Mouse (Mus musculus): ENCODE data around the gene Fbxo5. TPM values are rescaled to one million over a fixed set of nuclear protein-coding genes. Genes with fewer than 3 reads are reported as not detected.
A peak's percentile ranks its signal among the peaks of the same experiment; 100 is the strongest.

Gene Fbxo5
- polyA plus RNA-seq (2014; fragmentation: Nextera tagmentation; extraction: Ambion mirVana) = 94.5 and 110 TPM in 2 replicates

GRCm38 (mm10) chr10:5805243-5805730 is at the start of gene Fbxo5:
TSS of gene Fbxo5 (minus strand) at chr10:5805600.
- under 1% methylated on average over 42 of the region's 42 CpGs for WGBS
- Histone ChIP-seq H3K27ac (replicated peaks; ENCODE audit: low read depth, low read length) (peak within 1 kb of the TSS; percentile 79), H3K9ac (replicated peaks; ENCODE audit: low read length) (peak within 1 kb of the TSS; percentile 82), H3K9me3 (replicated peaks; ENCODE audit: control insufficient read depth, low read length) (no peaks in the 10 kb centered on the region), H3K27me3 (ENCODE audit: control insufficient read depth, insufficient read depth, low read length) (no peaks in the 10 kb centered on the region), H3K4me1 (ENCODE audit: control insufficient read depth, insufficient read depth, low read length) (no peaks in the 10 kb centered on the region), H3K36me3 (replicated peaks; ENCODE audit: control insufficient read depth, insufficient read depth, low read depth, low read length) (peaks cover 1% of the 10 kb centered on the region), H3K4me3 (ENCODE audit: low read depth, low read length) (peak within 1 kb of the TSS; percentile 75), H3K4me2 (ENCODE audit: low read depth, low read length) (peak within 1 kb of the TSS; percentile 48)
- peak; percentile 99 for DNase-seq (ENCODE audit: low spot score)
- peak; percentile 95 for ATAC-seq (replicated peaks; ENCODE audit: insufficient number of reproducible peaks, low FRiP score, low TSS enrichment, low read depth)

DNA sequence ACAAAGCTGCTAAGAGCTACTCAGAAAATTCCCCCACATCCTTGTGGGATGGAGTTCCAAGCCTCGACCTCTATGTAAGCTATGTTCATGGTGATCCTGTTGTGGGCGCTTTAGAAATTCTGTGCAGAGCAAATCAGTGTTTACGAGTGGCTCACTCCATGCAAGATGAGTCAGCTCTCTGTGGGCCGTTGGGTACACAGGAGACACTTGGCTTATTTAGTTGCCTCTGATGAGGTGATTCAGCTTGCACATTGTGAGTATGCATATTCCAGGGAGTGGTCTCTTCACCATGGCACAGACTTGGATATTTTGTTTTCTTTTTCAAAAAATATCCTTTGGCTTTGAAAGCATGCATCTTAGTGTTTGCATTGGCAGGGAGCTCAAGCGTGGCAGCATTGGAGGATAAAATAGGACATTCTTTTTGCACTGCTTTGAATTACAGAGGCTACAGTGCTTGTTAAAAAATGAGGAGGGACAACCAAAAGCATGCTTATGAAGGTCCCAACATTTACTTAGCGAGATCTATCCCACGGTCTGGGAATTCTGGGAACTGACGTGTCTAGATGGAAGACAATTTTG is 48.0 kb upstream of the Fbxo5 start:
- no peak overlapping the region for H3K4me2 ChIP-seq (ENCODE audit: low read depth, low read length)
- ATAC-seq (replicated peaks; ENCODE audit: insufficient number of reproducible peaks, low FRiP score, low TSS enrichment, low read depth) (no peak), DNase-seq (ENCODE audit: low spot score) (no peak)
- H3K9me3 ChIP-seq (replicated peaks; ENCODE audit: control insufficient read depth, low read length) = no peaks in the 10 kb centered on the region
- H3K4me3 ChIP-seq (ENCODE audit: low read depth, low read length) = no peak overlapping the region
- no peaks in the 10 kb centered on the region for H3K36me3 ChIP-seq (replicated peaks; ENCODE audit: control insufficient read depth, insufficient read depth, low read depth, low read length)
- no peaks in the 10 kb centered on the region for H3K27me3 ChIP-seq (ENCODE audit: control insufficient read depth, insufficient read depth, low read length)
- no peak overlapping the region for H3K27ac ChIP-seq (replicated peaks; ENCODE audit: low read depth, low read length)
- H3K9ac ChIP-seq (replicated peaks; ENCODE audit: low read length) = no peak overlapping the region
- no peaks in the 10 kb centered on the region for H3K4me1 ChIP-seq (ENCODE audit: control insufficient read depth, insufficient read depth, low read length)
- WGBS = 89% methylated on average over 8 of the region's 8 CpGs

DNA sequence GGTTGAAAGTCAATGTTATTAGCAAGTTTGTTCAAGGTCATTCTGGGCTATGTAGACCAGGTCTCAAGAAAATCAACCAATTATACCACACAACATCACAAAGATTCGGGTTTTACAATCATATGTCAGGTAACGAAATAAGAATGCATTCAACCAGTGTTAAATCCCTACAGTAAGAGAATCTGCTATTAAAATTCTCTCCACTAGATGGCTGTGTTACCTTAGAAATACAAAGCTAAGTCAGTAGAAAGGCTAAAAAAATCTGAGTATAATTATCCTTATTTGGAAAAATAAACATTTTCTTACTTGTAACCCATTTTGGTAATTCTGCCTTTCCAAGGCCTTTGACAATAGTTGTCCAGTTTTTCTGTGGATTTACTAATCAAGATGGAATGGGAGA is 41.5 kb upstream of the Fbxo5 start:
- 37% methylated on average over 2 of the region's 2 CpGs for WGBS
- ATAC-seq (replicated peaks; ENCODE audit: insufficient number of reproducible peaks, low FRiP score, low TSS enrichment, low read depth) = no peak
- peak; percentile 77 for DNase-seq (ENCODE audit: low spot score)
- H3K4me2 ChIP-seq (ENCODE audit: low read depth, low read length) = no peak overlapping the region
- H3K27ac ChIP-seq (replicated peaks; ENCODE audit: low read depth, low read length) = no peak overlapping the region
- no peaks in the 10 kb centered on the region for H3K4me1 ChIP-seq (ENCODE audit: control insufficient read depth, insufficient read depth, low read length)
- H3K27me3 ChIP-seq (ENCODE audit: control insufficient read depth, insufficient read depth, low read length) = no peaks in the 10 kb centered on the region
- H3K9ac ChIP-seq (replicated peaks; ENCODE audit: low read length) = no peak overlapping the region
- H3K4me3 ChIP-seq (ENCODE audit: low read depth, low read length) = no peak overlapping the region
- no peaks in the 10 kb centered on the region for H3K9me3 ChIP-seq (replicated peaks; ENCODE audit: control insufficient read depth, low read length)
- no peaks in the 10 kb centered on the region for H3K36me3 ChIP-seq (replicated peaks; ENCODE audit: control insufficient read depth, insufficient read depth, low read depth, low read length)

DNA sequence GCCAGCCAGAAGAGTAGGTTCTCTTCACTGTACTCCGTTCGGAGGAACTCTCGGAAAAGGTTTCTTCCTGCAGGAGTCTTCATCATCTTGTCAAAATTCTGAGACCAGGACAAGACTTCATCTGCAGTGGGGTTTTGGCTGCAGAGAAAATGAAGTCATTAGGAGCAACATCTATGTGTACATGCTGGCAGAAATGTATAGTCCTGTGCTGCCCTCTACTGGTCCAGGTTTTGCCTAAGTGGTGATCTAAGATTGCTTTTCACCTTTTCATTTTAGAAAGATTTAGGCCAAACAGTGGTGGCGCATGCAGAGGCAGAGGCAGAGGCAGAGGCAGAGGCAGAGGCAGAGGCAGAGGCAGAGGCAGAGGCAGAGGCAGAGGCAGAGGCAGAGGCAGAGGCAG is 36.0 kb upstream of the Fbxo5 start:
- H3K9ac ChIP-seq (replicated peaks; ENCODE audit: low read length) = no peak overlapping the region
- ATAC-seq (replicated peaks; ENCODE audit: insufficient number of reproducible peaks, low FRiP score, low TSS enrichment, low read depth) = no peak
- DNase-seq (ENCODE audit: low spot score) = peak; percentile 71
- no peaks in the 10 kb centered on the region for H3K36me3 ChIP-seq (replicated peaks; ENCODE audit: control insufficient read depth, insufficient read depth, low read depth, low read length)
- no peak overlapping the region for H3K4me3 ChIP-seq (ENCODE audit: low read depth, low read length)
- no peak overlapping the region for H3K4me2 ChIP-seq (ENCODE audit: low read depth, low read length)
- H3K27ac ChIP-seq (replicated peaks; ENCODE audit: low read depth, low read length) = no peak overlapping the region
- WGBS = 83% methylated on average over 4 of the region's 4 CpGs
- no peaks in the 10 kb centered on the region for H3K4me1 ChIP-seq (ENCODE audit: control insufficient read depth, insufficient read depth, low read length)
- H3K9me3 ChIP-seq (replicated peaks; ENCODE audit: control insufficient read depth, low read length) = no peaks in the 10 kb centered on the region
- no peaks in the 10 kb centered on the region for H3K27me3 ChIP-seq (ENCODE audit: control insufficient read depth, insufficient read depth, low read length)

- no peak for DNase-seq (ENCODE audit: low spot score)
- Histone ChIP-seq H3K27ac (replicated peaks; ENCODE audit: low read depth, low read length) (no peak overlapping the region), H3K36me3 (replicated peaks; ENCODE audit: control insufficient read depth, insufficient read depth, low read depth, low read length) (no peaks in the 10 kb centered on the region), H3K9ac (replicated peaks; ENCODE audit: low read length) (no peak overlapping the region), H3K27me3 (ENCODE audit: control insufficient read depth, insufficient read depth, low read length) (no peaks in the 10 kb centered on the region), H3K4me2 (ENCODE audit: low read depth, low read length) (no peak overlapping the region), H3K9me3 (replicated peaks; ENCODE audit: control insufficient read depth, low read length) (no peaks in the 10 kb centered on the region), H3K4me1 (ENCODE audit: control insufficient read depth, insufficient read depth, low read length) (no peaks in the 10 kb centered on the region), H3K4me3 (ENCODE audit: low read depth, low read length) (no peak overlapping the region)
- no peak for ATAC-seq (replicated peaks; ENCODE audit: insufficient number of reproducible peaks, low FRiP score, low TSS enrichment, low read depth)
- WGBS = 73% methylated on average over 6 of the region's 6 CpGs
These were observed 21.1 kb upstream of the Fbxo5 start for GRCm38 (mm10) chr10:5826336-5827025.

- Histone ChIP-seq H3K9me3 (replicated peaks; ENCODE audit: control insufficient read depth, low read length) (no peaks in the 10 kb centered on the region), H3K4me3 (ENCODE audit: low read depth, low read length) (peak overlapping the region; percentile 93), H3K4me2 (ENCODE audit: low read depth, low read length) (peak overlapping the region; percentile 61), H3K4me1 (ENCODE audit: control insufficient read depth, insufficient read depth, low read length) (no peaks in the 10 kb centered on the region), H3K27ac (replicated peaks; ENCODE audit: low read depth, low read length) (no peak overlapping the region), H3K9ac (replicated peaks; ENCODE audit: low read length) (no peak overlapping the region), H3K27me3 (ENCODE audit: control insufficient read depth, insufficient read depth, low read length) (no peaks in the 10 kb centered on the region), H3K36me3 (replicated peaks; ENCODE audit: control insufficient read depth, insufficient read depth, low read depth, low read length) (peaks cover under 1% of the 10 kb centered on the region; the same call in 1 of the 2 replicates)
- WGBS = 0% methylated on average over 3 of the region's 3 CpGs
- peak; percentile 76 for DNase-seq (ENCODE audit: low spot score)
- ATAC-seq (replicated peaks; ENCODE audit: insufficient number of reproducible peaks, low FRiP score, low TSS enrichment, low read depth) = no peak; the same call in 1 of the 2 replicates
These were observed 19.4 kb upstream of the Fbxo5 start for GRCm38 (mm10) chr10:5824779-5825178.

GRCm38 (mm10) chr10:5823740-5824491 is 18.5 kb upstream of the Fbxo5 start, which contains the start of gene Mtrf1l:
TSS of gene Mtrf1l (minus strand) at chr10:5823910.
- H3K9me3 ChIP-seq (replicated peaks; ENCODE audit: control insufficient read depth, low read length) = no peaks in the 10 kb centered on the region
- H3K4me1 ChIP-seq (ENCODE audit: control insufficient read depth, insufficient read depth, low read length) = no peaks in the 10 kb centered on the region
- peak within 1 kb of the TSS; percentile 61 for H3K4me2 ChIP-seq (ENCODE audit: low read depth, low read length)
- no peaks in the 10 kb centered on the region for H3K27me3 ChIP-seq (ENCODE audit: control insufficient read depth, insufficient read depth, low read length)
- peak within 1 kb of the TSS; percentile 93 for H3K4me3 ChIP-seq (ENCODE audit: low read depth, low read length)
- H3K9ac ChIP-seq (replicated peaks; ENCODE audit: low read length) = peak within 1 kb of the TSS; percentile 89
- under 1% methylated on average over 46 of the region's 47 CpGs for WGBS
- ATAC-seq (replicated peaks; ENCODE audit: insufficient number of reproducible peaks, low FRiP score, low TSS enrichment, low read depth) (peak; percentile 96), DNase-seq (ENCODE audit: low spot score) (peak; percentile 98)
- peaks cover 5% of the 10 kb centered on the region for H3K36me3 ChIP-seq (replicated peaks; ENCODE audit: control insufficient read depth, insufficient read depth, low read depth, low read length)
- peak within 1 kb of the TSS; percentile 86 for H3K27ac ChIP-seq (replicated peaks; ENCODE audit: low read depth, low read length)
